ENCODE assay signal across 8 mouse cellular contexts in genomic region chr2:135711925-135712288, GRCm38 (mm10). TPM values are rescaled to one million over a fixed set of nuclear protein-coding genes. Genes with fewer than 3 reads are reported as not detected.
A peak's percentile ranks its signal among the peaks of the same experiment; 100 is the strongest.
DNase-seq lines count a peak whose midpoint lies in the region; ATAC-seq and TF ChIP-seq lines count a peak whose summit lies in the region.

No protein-coding gene starts in this region.

- peak; percentile 89 for DNase-seq in adrenal gland, adult 2 months
- peak; percentile 83 to 91 for DNase-seq in heart, adult 2 months
- DNase-seq in kidney, adult 18-20 months, result peak; percentile 80
- DNase-seq in spleen, postnatal 4 days (ENCODE audit: low spot score in 2 of 2), result peak; percentile 48 to 67

- peak overlapping the region; percentile 27 for H3K4me2 ChIP-seq in embryonic facial prominence, embryonic 15.5 days (replicated peaks)
- H3K4me2 ChIP-seq in limb, embryonic 13.5 days (replicated peaks), result peak overlapping the region; percentile 52
- peak overlapping the region; percentile 49 for H3K4me2 ChIP-seq in midbrain, embryonic 12.5 days (replicated peaks)

- H3K4me3 ChIP-seq in embryonic facial prominence, embryonic 15.5 days (replicated peaks), result no peak overlapping the region
- peak overlapping the region; percentile 13; the same call in 1 of the 2 replicates for H3K4me3 ChIP-seq in heart, adult 2 months
- H3K4me3 ChIP-seq in limb, embryonic 13.5 days, result peak overlapping the region; percentile 19; the same call in 1 of the 2 replicates
- peak overlapping the region; percentile 11; the same call in 1 of the 2 replicates for H3K4me3 ChIP-seq in midbrain, embryonic 12.5 days

- WGBS in embryonic facial prominence, embryonic 15.5 days, result 9% methylated on average over 8 of the region's 8 CpGs
- 2% methylated on average over 8 of the region's 8 CpGs for WGBS in heart, adult 2 months
- WGBS in limb, embryonic 13.5 days, result 16% methylated on average over 8 of the region's 8 CpGs
- WGBS in midbrain, embryonic 12.5 days, result 8% methylated on average over 8 of the region's 8 CpGs

- TF ChIP-seq EP300 in heart, adult 2 months (IDR thresholded peaks at IDR 0.05; ENCODE audit: insufficient read depth, low read depth, low read length), result peak; percentile 98

- H3K36me3 ChIP-seq in embryonic facial prominence, embryonic 15.5 days, result no peaks in the 10 kb centered on the region
- H3K36me3 ChIP-seq in heart, adult 2 months (ENCODE audit: control insufficient read depth, insufficient read depth, low read length), result peaks cover 39% of the 10 kb centered on the region
- no peaks in the 10 kb centered on the region for H3K36me3 ChIP-seq in limb, embryonic 13.5 days
- no peaks in the 10 kb centered on the region for H3K36me3 ChIP-seq in midbrain, embryonic 12.5 days

- intact Hi-C loops in heart, adult 2 months (cut with DNase I), result loop anchor here (2.0 kb wide), 1 partner anchor 53 kb away; the partner anchor contains the start of gene Plcb4

- no peak overlapping the region for H3K9ac ChIP-seq in embryonic facial prominence, embryonic 15.5 days
- H3K9ac ChIP-seq in heart, adult 2 months (ENCODE audit: low read depth, low read length), result no peak overlapping the region
- H3K9ac ChIP-seq in limb, embryonic 13.5 days, result no peak overlapping the region
- H3K9ac ChIP-seq in midbrain, embryonic 12.5 days (replicated peaks), result no peak overlapping the region

- no peaks in the 10 kb centered on the region for H3K9me3 ChIP-seq in embryonic facial prominence, embryonic 15.5 days (replicated peaks)
- H3K9me3 ChIP-seq in limb, embryonic 13.5 days, result no peaks in the 10 kb centered on the region
- no peaks in the 10 kb centered on the region for H3K9me3 ChIP-seq in midbrain, embryonic 12.5 days

- TF ChIP-seq POLR2A in heart, adult 2 months (IDR thresholded peaks at IDR 0.05; ENCODE audit: insufficient read depth, low read depth, low read length), result peak; percentile 59

- TF ChIP-seq CTCF in heart, adult 2 months (IDR thresholded peaks at IDR 0.05), result peak; percentile 24; the same call in 1 of the 2 replicates

- H3K27me3 ChIP-seq in embryonic facial prominence, embryonic 15.5 days, result no peaks in the 10 kb centered on the region
- H3K27me3 ChIP-seq in heart, adult 2 months (ENCODE audit: control insufficient read depth, insufficient read depth, low read length), result no peaks in the 10 kb centered on the region
- H3K27me3 ChIP-seq in limb, embryonic 13.5 days, result no peaks in the 10 kb centered on the region
- no peaks in the 10 kb centered on the region for H3K27me3 ChIP-seq in midbrain, embryonic 12.5 days

- H3K27ac ChIP-seq in embryonic facial prominence, embryonic 15.5 days (replicated peaks), result 0 out of 2 replicates have a peak overlapping the region, but pooled peaks have one; percentile 29
- H3K27ac ChIP-seq in heart, adult 2 months, result peak overlapping the region; percentile 78
- H3K27ac ChIP-seq in limb, embryonic 13.5 days, result peak overlapping the region; percentile 39; the same call in 1 of the 2 replicates
- peak overlapping the region; percentile 72 for H3K27ac ChIP-seq in midbrain, embryonic 12.5 days (replicated peaks)

- H3K4me1 ChIP-seq in embryonic facial prominence, embryonic 15.5 days, result peaks cover 15% of the 10 kb centered on the region
- H3K4me1 ChIP-seq in heart, adult 2 months (ENCODE audit: control insufficient read depth, insufficient read depth, low read length), result peaks cover 17% of the 10 kb centered on the region
- peaks cover 37% of the 10 kb centered on the region for H3K4me1 ChIP-seq in limb, embryonic 13.5 days
- H3K4me1 ChIP-seq in midbrain, embryonic 12.5 days, result peaks cover 43% of the 10 kb centered on the region

- ATAC-seq in embryonic facial prominence, embryonic 15.5 days (ENCODE audit: insufficient number of reproducible peaks, low FRiP score, low TSS enrichment, low read depth), result peak; percentile 37; the same call in 1 of the 2 replicates
- peak; percentile 78 for ATAC-seq in limb, embryonic 13.5 days (ENCODE audit: low FRiP score, low read depth)
- peak; percentile 93 for ATAC-seq in midbrain, embryonic 12.5 days (ENCODE audit: low FRiP score, low read depth)
- no peak for ATAC-seq in erythroid progenitor cell, adult 5-6 weeks (replicated peaks; ENCODE audit: low FRiP score, poor library complexity, severe bottlenecking)

- peaks cover 3% of the 10 kb centered on the region for H3K79me2 ChIP-seq in heart, adult 2 months (replicated peaks; ENCODE audit: control insufficient read depth, insufficient read depth, low read length)

RNA-seq across cellular contexts. Expression of gene Plcb4, which starts 53.1 kb away (rescaled TPM):
- total RNA-seq in adrenal gland, adult 2 months (2021), result 10 to 100 TPM; 32.0 to 48.9 TPM
- polyA plus RNA-seq in adrenal gland, adult 2 months (2012; rRNA removed), result 4.5 and 7.6 TPM in 2 replicates
- 16.1 and 20.6 TPM in 2 replicates for polyA plus RNA-seq in embryonic facial prominence, embryonic 15.5 days (2015; fragmentation: Nextera tagmentation; extraction: Ambion mirVana)
- 10 to 100 TPM; 55.0 to 60.2 TPM for total RNA-seq in heart, adult 2 months (2021)
- polyA plus RNA-seq in heart, adult 2 months (2012; rRNA removed), result 23.1 and 47.5 TPM in 2 replicates
- polyA plus RNA-seq in limb, embryonic 13.5 days (2015; fragmentation: Nextera tagmentation; extraction: Ambion mirVana), result 19.1 and 19.9 TPM in 2 replicates
- 27.2 and 28.5 TPM in 2 replicates for polyA plus RNA-seq in midbrain, embryonic 12.5 days (2016; fragmentation: Nextera tagmentation; extraction: Ambion mirVana)
- 0.84 and 5.0 TPM in 2 replicates for total RNA-seq in erythroid progenitor cell, adult 5-6 weeks (2015; ENCODE audit: low replicate concordance)
- 1.2 and 3.0 TPM in 2 replicates for total RNA-seq in erythroid progenitor cell, adult 5-6 weeks (2017; ENCODE audit: low replicate concordance)
